Mouse (Mus musculus) kidney, postnatal 36 days (tissue): ENCODE measurements at regions not wholly inside any gene's neighbourhood (a gene's known extent, or its start where the extent isn't known, plus 50 kb on each side); places are given as distances from the start of the nearest gene placed in this dataset.

Experiments used
- DNase-seq, 2 experiments: peaks; one replicate each; pipeline ENCODE4 v3.0.0; 2021 to 2022; ENCODE audit warnings: mixed read lengths in 2 of 2

GRCm38 (mm10) chr11:19599433-19599832, 324.7 kb upstream of the Spred2 start:
- DNase-seq = no peak

GRCm38 (mm10) chr11:19601216-19601938, 322.8 kb upstream of the Spred2 start:
- no peak for DNase-seq

- no peak for DNase-seq
Observed at GRCm38 (mm10) chr11:19602496-19602895, 321.7 kb upstream of the Spred2 start.

- no peak for DNase-seq
Observed at GRCm38 (mm10) chr11:19605602-19606001, 318.6 kb upstream of the Spred2 start.

- no peak for DNase-seq
Observed at GRCm38 (mm10) chr11:19606943-19607342, 317.2 kb upstream of the Spred2 start.

- DNase-seq = no peak
Observed at GRCm38 (mm10) chr11:19607941-19608340, 316.2 kb upstream of the Spred2 start.

GRCm38 (mm10) chr11:19608523-19608922, 315.7 kb upstream of the Spred2 start:
- no peak for DNase-seq

GRCm38 (mm10) chr11:19610559-19610958, 313.6 kb upstream of the Spred2 start:
- DNase-seq = no peak

- no peak for DNase-seq
Observed at GRCm38 (mm10) chr11:19611217-19611616, 313.0 kb upstream of the Spred2 start.

- DNase-seq = no peak
Observed at GRCm38 (mm10) chr11:19616520-19616919, 307.7 kb upstream of the Spred2 start.

GRCm38 (mm10) chr11:19619494-19619893, 304.7 kb upstream of the Spred2 start:
- no peak for DNase-seq

- DNase-seq = no peak
Observed at GRCm38 (mm10) chr11:19631055-19631695, 293.0 kb upstream of the Spred2 start.

- no peak for DNase-seq
Observed at GRCm38 (mm10) chr11:19632477-19632876, 291.7 kb upstream of the Spred2 start.

- DNase-seq = no peak
Observed at GRCm38 (mm10) chr11:19633621-19634020, 290.6 kb upstream of the Spred2 start.

GRCm38 (mm10) chr11:19641153-19641552, 283.0 kb upstream of the Spred2 start:
- peak; percentile 14 to 21 for DNase-seq

- DNase-seq = no peak
Observed at GRCm38 (mm10) chr11:19644116-19644795, 279.9 kb upstream of the Spred2 start.

GRCm38 (mm10) chr11:19645106-19645505, 279.1 kb upstream of the Spred2 start:
- no peak for DNase-seq

- DNase-seq = no peak
Observed at GRCm38 (mm10) chr11:19651522-19651921, 272.7 kb upstream of the Spred2 start.

GRCm38 (mm10) chr11:19651929-19652328, 272.2 kb upstream of the Spred2 start:
- DNase-seq = no peak

GRCm38 (mm10) chr11:19659511-19659910, 264.7 kb upstream of the Spred2 start:
- peak; percentile 42 to 50 for DNase-seq

GRCm38 (mm10) chr11:19666732-19667131, 257.4 kb upstream of the Spred2 start:
- DNase-seq = no peak

GRCm38 (mm10) chr11:19670853-19671530, 253.2 kb upstream of the Spred2 start:
- DNase-seq = peak; percentile 41 to 54

- DNase-seq = no peak
Observed at GRCm38 (mm10) chr11:19673012-19673411, 251.2 kb upstream of the Spred2 start.
